10 mouse cellular contexts compared by ENCODE assay signal in the genomic region with DNA sequence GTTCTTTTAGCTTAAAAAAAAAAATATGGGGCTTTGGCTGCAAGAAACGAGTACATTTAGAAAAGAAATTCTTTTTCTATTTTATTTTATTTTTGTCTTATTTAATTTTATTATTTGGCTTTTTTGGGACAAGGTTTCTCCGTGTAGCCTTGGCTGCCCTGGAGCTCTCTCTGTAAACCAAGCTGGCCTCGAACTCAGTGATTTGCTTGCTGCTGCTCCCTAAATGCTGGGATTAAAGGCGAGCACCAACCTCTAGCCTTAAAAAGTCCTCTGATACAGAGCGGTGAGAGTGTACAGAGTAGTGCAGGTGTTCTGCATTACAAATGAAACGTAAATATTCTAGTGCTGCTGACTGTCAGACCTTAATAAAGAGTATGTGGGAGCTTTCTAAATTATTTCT. TPM values are rescaled to one million over a fixed set of nuclear protein-coding genes. Genes with fewer than 3 reads are reported as not detected.
A peak's percentile ranks its signal among the peaks of the same experiment; 100 is the strongest.
DNase-seq lines count a peak whose midpoint lies in the region; ATAC-seq lines count a peak whose summit lies in the region.
"Had no signal": no experiment of that assay in that cellular context is flagged by ENCODE, and none has a peak within 500 bp of the region (broad histone marks: within the 10 kb centered on the region; RNA-seq: fewer than 3 reads in every experiment).

No protein-coding gene starts in this region.

- WGBS in kidney, embryonic 15.5 days, result 41% methylated on average over 6 of the region's 6 CpGs
- 26% methylated on average over 6 of the region's 6 CpGs for WGBS in embryonic facial prominence, embryonic 13.5 days
- WGBS in hindbrain, embryonic 15.5 days, result 53% methylated on average over 6 of the region's 6 CpGs
- 54% methylated on average over 6 of the region's 6 CpGs for WGBS in midbrain, embryonic 14.5 days

- H3K27ac ChIP-seq in kidney, embryonic 15.5 days, result no peak overlapping the region
- peak overlapping the region; percentile 52; the same call in 1 of the 2 replicates for H3K27ac ChIP-seq in embryonic facial prominence, embryonic 13.5 days
- H3K27ac ChIP-seq in hindbrain, embryonic 15.5 days (replicated peaks), result no peak overlapping the region
- no peak overlapping the region for H3K27ac ChIP-seq in midbrain, embryonic 14.5 days (replicated peaks; ENCODE audit: low read depth, low read length)
- H3K27ac ChIP-seq: macrophage had no signal

- peaks cover 16% of the 10 kb centered on the region for H3K4me1 ChIP-seq in kidney, embryonic 15.5 days
- H3K4me1 ChIP-seq in embryonic facial prominence, embryonic 13.5 days, result peaks cover 10% of the 10 kb centered on the region
- H3K4me1 ChIP-seq in hindbrain, embryonic 15.5 days (replicated peaks), result peaks cover 12% of the 10 kb centered on the region
- H3K4me1 ChIP-seq in midbrain, embryonic 14.5 days (ENCODE audit: control insufficient read depth, insufficient read depth, low read length), result no peaks in the 10 kb centered on the region

- H3K9ac ChIP-seq in kidney, embryonic 15.5 days, result no peak overlapping the region
- H3K9ac ChIP-seq in embryonic facial prominence, embryonic 13.5 days, result no peak overlapping the region
- H3K9ac ChIP-seq in hindbrain, embryonic 15.5 days, result no peak overlapping the region
- H3K9ac ChIP-seq in midbrain, embryonic 14.5 days (replicated peaks; ENCODE audit: low read length), result no peak overlapping the region

- H3K4me2 ChIP-seq in kidney, embryonic 15.5 days, result peak overlapping the region; percentile 100
- H3K4me2 ChIP-seq in embryonic facial prominence, embryonic 13.5 days, result peak overlapping the region; percentile 93
- H3K4me2 ChIP-seq in hindbrain, embryonic 15.5 days, result peak overlapping the region; percentile 89
- peak overlapping the region; percentile 94 for H3K4me2 ChIP-seq in midbrain, embryonic 14.5 days (ENCODE audit: low read length)

- peaks cover 5% of the 10 kb centered on the region; the same call in 1 of the 2 replicates for H3K36me3 ChIP-seq in kidney, embryonic 15.5 days
- H3K36me3 ChIP-seq in embryonic facial prominence, embryonic 13.5 days, result 0 out of 2 replicates have a peak, but pooled peaks cover 4% of the 10 kb centered on the region
- H3K36me3 ChIP-seq in hindbrain, embryonic 15.5 days, result peaks cover 24% of the 10 kb centered on the region
- peaks cover 20% of the 10 kb centered on the region for H3K36me3 ChIP-seq in midbrain, embryonic 14.5 days (ENCODE audit: control insufficient read depth, insufficient read depth, low read length)

- H3K27me3 ChIP-seq in kidney, embryonic 15.5 days, result no peaks in the 10 kb centered on the region
- no peaks in the 10 kb centered on the region for H3K27me3 ChIP-seq in embryonic facial prominence, embryonic 13.5 days
- H3K27me3 ChIP-seq in hindbrain, embryonic 15.5 days, result no peaks in the 10 kb centered on the region
- no peaks in the 10 kb centered on the region for H3K27me3 ChIP-seq in midbrain, embryonic 14.5 days (ENCODE audit: control insufficient read depth, insufficient read depth, low read length)

- H3K4me3 ChIP-seq in kidney, embryonic 15.5 days (replicated peaks), result no peak overlapping the region
- H3K4me3 ChIP-seq in embryonic facial prominence, embryonic 13.5 days, result peak overlapping the region; percentile 59
- peak overlapping the region; percentile 48 for H3K4me3 ChIP-seq in hindbrain, embryonic 15.5 days
- H3K4me3 ChIP-seq in midbrain, embryonic 14.5 days (replicated peaks; ENCODE audit: low read depth, low read length), result no peak overlapping the region; the same call in 1 of the 2 replicates

- DNase-seq in kidney, adult 18-20 months, result no peak
- no peak for DNase-seq in midbrain, embryonic 14.5 days
- DNase-seq in yolk sac, embryonic 10.5 days (ENCODE audit: low spot score), result no peak
- no peak for DNase-seq in embryo, embryonic 10 days (ENCODE audit: low spot score)
- no peak for DNase-seq in right cerebral cortex, adult 18-20 months

- no peaks in the 10 kb centered on the region for H3K9me3 ChIP-seq in kidney, embryonic 15.5 days (replicated peaks)
- no peaks in the 10 kb centered on the region for H3K9me3 ChIP-seq in embryonic facial prominence, embryonic 13.5 days
- H3K9me3 ChIP-seq in hindbrain, embryonic 15.5 days, result no peaks in the 10 kb centered on the region
- no peaks in the 10 kb centered on the region for H3K9me3 ChIP-seq in midbrain, embryonic 14.5 days (ENCODE audit: control insufficient read depth, low read length)
- H3K9me3 ChIP-seq: G1E had no signal

- ATAC-seq in kidney, embryonic 15.5 days (replicated peaks; ENCODE audit: low FRiP score), result no peak
- no peak for ATAC-seq in embryonic facial prominence, embryonic 13.5 days (ENCODE audit: insufficient number of reproducible peaks, insufficient read depth, low FRiP score, low TSS enrichment, low read depth)
- no peak for ATAC-seq in hindbrain, embryonic 15.5 days (ENCODE audit: low FRiP score, low read depth)
- ATAC-seq in midbrain, embryonic 14.5 days (ENCODE audit: low FRiP score, low TSS enrichment), result no peak

RNA-seq across cellular contexts. Expression of gene Mnd1, which starts 0.5 kb away (rescaled TPM):
- polyA plus RNA-seq in kidney, embryonic 15.5 days (2015; fragmentation: Nextera tagmentation; extraction: Ambion mirVana), result 17.5 and 18.0 TPM in 2 replicates
- 11.0 and 17.0 TPM in 2 replicates for polyA plus RNA-seq in embryonic facial prominence, embryonic 13.5 days (2015; fragmentation: Nextera tagmentation; extraction: Ambion mirVana)
- polyA plus RNA-seq in hindbrain, embryonic 15.5 days (2015; fragmentation: Nextera tagmentation; extraction: Ambion mirVana), result 1.8 and 2.6 TPM in 2 replicates
- 1.2 and 1.7 TPM in 2 replicates for polyA plus RNA-seq in midbrain, embryonic 14.5 days (2014; fragmentation: Nextera tagmentation; extraction: Ambion mirVana)

RNA-seq across cellular contexts. Expression of gene Gm6525, which starts 17.8 kb away (rescaled TPM):
- 0.51 and 1.1 TPM in 2 replicates for polyA plus RNA-seq in kidney, embryonic 15.5 days (2015; fragmentation: Nextera tagmentation; extraction: Ambion mirVana)
- 1.2 and 1.6 TPM in 2 replicates for polyA plus RNA-seq in embryonic facial prominence, embryonic 13.5 days (2015; fragmentation: Nextera tagmentation; extraction: Ambion mirVana)
- polyA plus RNA-seq in hindbrain, embryonic 15.5 days (2015; fragmentation: Nextera tagmentation; extraction: Ambion mirVana), result 2.1 and 2.3 TPM in 2 replicates
- 3.1 and 3.2 TPM in 2 replicates for polyA plus RNA-seq in midbrain, embryonic 14.5 days (2014; fragmentation: Nextera tagmentation; extraction: Ambion mirVana)
- polyA plus RNA-seq: G1E, macrophage had no signal

Comparison
In these comparisons a context has a peak if more than half of its experiments do, and no peak if none do; other contexts are left out.
1. H3K4me3 ChIP-seq: peak in embryonic facial prominence, embryonic 13.5 days (single experiment) and hindbrain, embryonic 15.5 days (single experiment); none in kidney, embryonic 15.5 days (single experiment) and midbrain, embryonic 14.5 days (single experiment).
2. Peak in every context shown above with its lines, with median percentiles within 50 percentile points of each other: H3K4me2 ChIP-seq.